Comparison of ENCODE assay signal across 27 mouse cellular contexts in the genomic region with DNA sequence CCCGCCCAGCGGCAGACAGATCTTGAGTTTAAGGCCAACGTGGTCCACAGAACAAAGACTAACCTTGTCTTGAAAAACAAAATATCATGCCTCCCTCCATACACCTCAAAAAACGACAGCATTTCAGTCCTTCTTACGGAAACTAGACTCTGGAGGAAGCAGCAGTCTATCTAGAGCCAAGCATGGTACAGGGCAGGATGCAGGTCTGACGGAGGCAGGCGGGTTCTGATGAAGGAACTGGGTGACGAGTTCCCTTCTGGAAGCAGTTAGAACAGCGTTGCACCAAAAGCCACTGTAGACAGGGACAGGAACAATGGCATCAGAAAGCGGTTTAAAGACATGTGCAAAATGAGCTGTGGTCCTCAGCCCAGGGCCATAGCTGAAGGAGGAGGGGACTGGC. TPM values are rescaled to one million over a fixed set of nuclear protein-coding genes. Genes with fewer than 3 reads are reported as not detected.
DNase-seq lines count a peak whose midpoint lies in the region; ATAC-seq and TF ChIP-seq lines count a peak whose summit lies in the region.
"Had no signal": no experiment of that assay in that cellular context is flagged by ENCODE, and none has a peak within 500 bp of the region (broad histone marks: within the 10 kb centered on the region; RNA-seq: fewer than 3 reads in every experiment).

No protein-coding gene starts in this region.

- no peak overlapping the region for H3K4me2 ChIP-seq in hindbrain, embryonic 14.5 days (replicated peaks)
- H3K4me2 ChIP-seq in stomach, postnatal 0 days (replicated peaks; ENCODE audit: low read depth) = no peak overlapping the region
- H3K4me2 ChIP-seq: embryonic facial prominence, embryonic 13.5 days; forebrain, embryonic 13.5 days; hindbrain, embryonic 13.5 days; liver, embryonic 13.5 days; midbrain, embryonic 15.5 days; stomach, embryonic 15.5 days had no signal

- WGBS in hindbrain, embryonic 10.5 days = 90% methylated on average over 10 of the region's 10 CpGs
- WGBS in hindbrain, embryonic 14.5 days = 92% methylated on average over 10 of the region's 10 CpGs
- WGBS in stomach, postnatal 0 days = 84% methylated on average over 10 of the region's 10 CpGs

- no peak for DNase-seq in hindbrain, embryonic 10.5 days (ENCODE audit: low spot score)
- no peak for DNase-seq in hindbrain, embryonic 14.5 days (ENCODE audit: low spot score)
- peak; percentile 70 for DNase-seq in naive thymus-derived CD4-positive, alpha-beta T cell, adult 2 months (ENCODE audit: low read depth)
- no peak for DNase-seq in stomach, postnatal 0 days (ENCODE audit: low spot score)
- DNase-seq in neural tube, embryonic 10.5 days (ENCODE audit: extremely low spot score, low spot score) = no peak
- DNase-seq: adrenal gland, postnatal 10 days; cerebellum, adult 18-20 months; cerebellum, postnatal 25 days; embryo, embryonic 11 days; gastrocnemius, adult 2 months; heart, postnatal 14 days; kidney, adult 8-10 months; kidney, postnatal 10 days; liver, embryonic 13.5 days; lung, adult 2 months; lung, postnatal 14 days; thymus, adult 18-20 months had no signal

- H3K9me3 ChIP-seq in hindbrain, embryonic 10.5 days = no peaks in the 10 kb centered on the region
- no peaks in the 10 kb centered on the region for H3K9me3 ChIP-seq in hindbrain, embryonic 14.5 days (ENCODE audit: control insufficient read depth, low read length)
- H3K9me3 ChIP-seq in E14TG2a.4 (ENCODE audit: low read length) = no peaks in the 10 kb centered on the region
- H3K9me3 ChIP-seq in stomach, postnatal 0 days (ENCODE audit: control insufficient read depth, low read length) = no peaks in the 10 kb centered on the region
- H3K9me3 ChIP-seq: embryonic facial prominence, embryonic 13.5 days; forebrain, embryonic 13.5 days; heart, embryonic 12.5 days; hindbrain, embryonic 13.5 days; liver, embryonic 13.5 days; midbrain, embryonic 15.5 days; stomach, embryonic 15.5 days had no signal

- H3K36me3 ChIP-seq in hindbrain, embryonic 10.5 days = peaks cover 32% of the 10 kb centered on the region
- H3K36me3 ChIP-seq in hindbrain, embryonic 14.5 days (replicated peaks; ENCODE audit: control insufficient read depth, insufficient read depth) = no peaks in the 10 kb centered on the region
- peaks cover 44% of the 10 kb centered on the region for H3K36me3 ChIP-seq in E14TG2a.4 (ENCODE audit: insufficient read depth, low read length)
- no peaks in the 10 kb centered on the region for H3K36me3 ChIP-seq in stomach, postnatal 0 days (ENCODE audit: control insufficient read depth, insufficient read depth, low read length)
- H3K36me3 ChIP-seq: midbrain, embryonic 15.5 days; stomach, embryonic 15.5 days had no signal

- 0 out of 2 replicates have a peak overlapping the region, but pooled peaks have one; percentile 29 for H3K27ac ChIP-seq in hindbrain, embryonic 10.5 days
- no peak overlapping the region for H3K27ac ChIP-seq in hindbrain, embryonic 14.5 days
- H3K27ac ChIP-seq in stomach, postnatal 0 days (replicated peaks) = no peak overlapping the region
- H3K27ac ChIP-seq: embryonic facial prominence, embryonic 13.5 days; forebrain, embryonic 13.5 days; gastrocnemius, adult 2 months; hindbrain, embryonic 13.5 days; liver, embryonic 13.5 days; midbrain, embryonic 15.5 days; stomach, embryonic 15.5 days had no signal

- ATAC-seq in hindbrain, embryonic 14.5 days (ENCODE audit: low FRiP score) = no peak
- peak; percentile 8 for ATAC-seq in activated CD4-positive, CD25-positive, alpha-beta regulatory T cell, adult 4 months
- no peak for ATAC-seq in stomach, postnatal 0 days (ENCODE audit: low FRiP score, low TSS enrichment)
- ATAC-seq: forebrain, embryonic 13.5 days; midbrain, embryonic 15.5 days; Patski had no signal

- H3K4me1 ChIP-seq in hindbrain, embryonic 10.5 days (replicated peaks) = peaks cover 47% of the 10 kb centered on the region
- peaks cover 15% of the 10 kb centered on the region for H3K4me1 ChIP-seq in hindbrain, embryonic 14.5 days (replicated peaks; ENCODE audit: control insufficient read depth, insufficient read depth, low read length)
- peaks cover 80% of the 10 kb centered on the region for H3K4me1 ChIP-seq in E14TG2a.4 (replicated peaks; ENCODE audit: low read depth, low read length)
- H3K4me1 ChIP-seq in stomach, postnatal 0 days (replicated peaks; ENCODE audit: control insufficient read depth, insufficient read depth) = no peaks in the 10 kb centered on the region

- TF ChIP-seq EP300 in stomach, postnatal 0 days (optimal IDR thresholded peaks at IDR 0.05) = no peak

- no peaks in the 10 kb centered on the region for H3K27me3 ChIP-seq in hindbrain, embryonic 10.5 days (ENCODE audit: insufficient read depth, poor library complexity, severe bottlenecking)
- H3K27me3 ChIP-seq in hindbrain, embryonic 14.5 days (ENCODE audit: control insufficient read depth, insufficient read depth, low read length) = no peaks in the 10 kb centered on the region
- no peaks in the 10 kb centered on the region for H3K27me3 ChIP-seq in E14TG2a.4 (ENCODE audit: insufficient read depth, low read length)
- no peaks in the 10 kb centered on the region for H3K27me3 ChIP-seq in stomach, postnatal 0 days (ENCODE audit: control insufficient read depth, insufficient read depth, low read length)
- H3K27me3 ChIP-seq: embryonic facial prominence, embryonic 13.5 days; forebrain, embryonic 13.5 days; heart, embryonic 12.5 days; hindbrain, embryonic 13.5 days; liver, embryonic 13.5 days; midbrain, embryonic 15.5 days; Patski; stomach, embryonic 15.5 days had no signal

- TF ChIP-seq CTCF in E14TG2a.4 (conservative IDR thresholded peaks at IDR 0.05; ENCODE audit: low read length) = no peak
- TF ChIP-seq CTCF in stomach, postnatal 0 days (IDR thresholded peaks at IDR 0.05; ENCODE audit: low read depth) = no peak

- H3K9ac ChIP-seq in hindbrain, embryonic 14.5 days = no peak overlapping the region
- H3K9ac ChIP-seq in stomach, postnatal 0 days (ENCODE audit: low read length) = no peak overlapping the region
- H3K9ac ChIP-seq: embryonic facial prominence, embryonic 13.5 days; forebrain, embryonic 13.5 days; heart, embryonic 12.5 days; hindbrain, embryonic 13.5 days; liver, embryonic 13.5 days; midbrain, embryonic 15.5 days; stomach, embryonic 15.5 days had no signal

- H3K4me3 ChIP-seq in hindbrain, embryonic 10.5 days = no peak overlapping the region
- H3K4me3 ChIP-seq in hindbrain, embryonic 14.5 days (replicated peaks; ENCODE audit: low read length) = no peak overlapping the region
- H3K4me3 ChIP-seq in E14TG2a.4 (replicated peaks; ENCODE audit: low read length) = peak overlapping the region; percentile 57
- no peak overlapping the region for H3K4me3 ChIP-seq in stomach, postnatal 0 days (ENCODE audit: low read depth, low read length)
- H3K4me3 ChIP-seq: embryonic facial prominence, embryonic 13.5 days; erythroblast, embryonic 14.5 days; forebrain, embryonic 13.5 days; gastrocnemius, adult 2 months; heart, embryonic 12.5 days; hindbrain, embryonic 13.5 days; liver, embryonic 13.5 days; midbrain, embryonic 15.5 days; stomach, embryonic 15.5 days had no signal

RNA-seq across cellular contexts. Expression of a gene that starts 5.1 kb away (rescaled TPM):
- 113 and 125 TPM in 2 replicates for polyA plus RNA-seq in hindbrain, embryonic 10.5 days (2016; fragmentation: Nextera tagmentation; extraction: Ambion mirVana)
- polyA plus RNA-seq in hindbrain, embryonic 14.5 days (2014; fragmentation: Nextera tagmentation; extraction: Ambion mirVana) = 48.8 and 49.6 TPM in 2 replicates
- polyA plus RNA-seq in activated CD4-positive, CD25-positive, alpha-beta regulatory T cell, adult 4 months (2017; shearing (Covaris generic)) = 10 to 100 TPM; 18.6 to 31.8 TPM
- 49.4 and 52.5 TPM in 2 replicates for polyA plus RNA-seq in stomach, postnatal 0 days (2015; fragmentation: Nextera tagmentation; extraction: Ambion mirVana)

RNA-seq across cellular contexts. Expression of a gene that starts 28.1 kb away (rescaled TPM):
- 76.3 and 78.3 TPM in 2 replicates for polyA plus RNA-seq in hindbrain, embryonic 10.5 days (2016; fragmentation: Nextera tagmentation; extraction: Ambion mirVana)
- 67.8 and 72.0 TPM in 2 replicates for polyA plus RNA-seq in hindbrain, embryonic 14.5 days (2014; fragmentation: Nextera tagmentation; extraction: Ambion mirVana)
- polyA plus RNA-seq in activated CD4-positive, CD25-positive, alpha-beta regulatory T cell, adult 4 months (2017; shearing (Covaris generic)) = 100 to 1,000 TPM in 1 of 2 experiments, 10 to 100 TPM in 1; 94.8 to 120 TPM
- polyA plus RNA-seq in stomach, postnatal 0 days (2015; fragmentation: Nextera tagmentation; extraction: Ambion mirVana) = 77.2 and 81.8 TPM in 2 replicates
